Mouse (Mus musculus) 3T3-L1 (cell line): ENCODE measurements at regions not wholly inside any gene's neighbourhood (a gene's known extent, or its start where the extent isn't known, plus 50 kb on each side); places are given as distances from the start of the nearest gene placed in this dataset.

Source experiments
- DNase-seq: peaks from one replicate; pipeline ENCODE4 v3.0.0-alpha.2; 2015; ENCODE audit warnings: low read depth, low spot score

GRCm38 (mm10) chr11:64230071-64230470 lies 150.8 kb upstream of the Cox10 start:
- no peak for DNase-seq

DNA sequence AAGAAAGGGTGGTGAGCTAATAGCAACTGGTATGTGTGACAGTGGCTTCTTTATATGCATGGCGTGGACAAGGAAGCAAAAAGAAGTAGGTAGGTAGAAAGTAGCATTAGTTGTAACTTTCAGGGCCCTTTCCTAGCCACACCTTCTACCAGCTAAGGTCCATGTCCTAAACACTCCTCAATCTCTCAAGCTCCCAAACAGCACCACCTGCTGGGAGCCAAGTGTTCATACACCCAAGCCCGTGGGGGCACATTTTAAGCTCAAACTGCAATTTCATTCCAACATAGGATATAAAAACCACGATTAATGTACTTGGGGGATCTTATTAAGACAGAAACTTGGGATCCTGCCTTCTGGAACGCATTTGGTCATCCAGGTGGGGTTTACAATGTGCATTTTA lies 141.6 kb upstream of the Cox10 start:
- peak; percentile 12 for DNase-seq

DNA sequence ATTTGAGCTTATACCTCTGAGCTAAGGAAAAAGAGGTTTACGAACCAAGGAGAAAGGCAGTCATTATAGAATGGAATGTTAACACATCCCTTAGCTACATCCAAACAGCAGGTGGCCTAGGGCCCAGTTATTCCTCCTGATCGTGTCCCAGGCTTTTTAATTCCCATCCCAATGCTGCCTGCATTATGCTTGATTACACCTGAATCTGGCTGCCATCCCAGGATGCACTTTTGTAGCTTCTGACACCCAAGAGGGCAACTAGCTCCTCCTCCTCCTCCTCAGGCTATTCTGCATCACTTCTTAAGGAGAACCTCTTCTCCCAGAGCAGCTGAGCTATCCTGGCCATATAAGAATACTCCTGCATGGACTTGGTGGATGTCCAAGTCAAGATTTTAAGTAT lies 137.9 kb upstream of the Cox10 start:
- DNase-seq = no peak

DNA sequence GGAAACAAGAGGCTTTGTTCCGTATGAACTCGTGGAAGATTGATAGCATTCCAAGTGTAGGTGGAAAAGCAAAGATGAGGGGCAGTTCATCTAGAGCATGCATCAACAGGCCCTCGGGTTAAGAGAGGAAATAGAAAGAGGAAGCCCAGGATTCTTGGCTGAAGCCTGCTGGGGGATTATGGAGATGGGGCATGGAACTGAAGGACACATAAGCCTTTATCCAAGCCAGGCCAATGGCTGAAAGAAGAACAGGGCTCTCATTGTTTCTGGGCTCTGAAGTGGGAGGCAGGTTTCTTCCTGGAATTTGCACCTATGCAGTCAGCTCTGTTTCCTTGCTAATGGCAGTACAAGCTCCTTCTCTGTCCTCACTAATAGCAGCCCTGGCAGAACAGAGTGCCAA lies 131.6 kb upstream of the Cox10 start:
- DNase-seq = no peak

- no peak for DNase-seq
These were observed 129.0 kb upstream of the Cox10 start for GRCm38 (mm10) chr11:64208306-64208705.

- no peak for DNase-seq
These were observed 128.1 kb upstream of the Cox10 start for GRCm38 (mm10) chr11:64207358-64207864.

DNA sequence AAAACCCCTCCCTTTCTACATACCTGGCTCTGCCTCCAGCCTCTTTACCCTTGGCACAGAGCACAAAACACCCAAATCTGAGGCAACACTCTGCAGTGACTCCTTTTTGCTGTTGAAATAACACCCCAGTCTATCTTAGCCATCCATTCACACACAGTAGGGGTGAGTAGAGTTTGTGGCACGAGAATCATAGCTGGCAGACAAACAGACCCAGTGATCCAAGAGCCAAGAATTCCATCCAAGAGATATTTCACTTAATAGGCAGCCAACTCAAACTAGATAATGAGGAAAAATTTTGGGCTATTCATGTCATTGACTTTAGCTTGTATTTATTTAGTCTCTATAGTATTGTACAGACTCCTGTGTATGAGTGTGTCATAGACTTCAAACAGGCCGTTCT lies 126.9 kb upstream of the Cox10 start:
- no peak for DNase-seq

DNA sequence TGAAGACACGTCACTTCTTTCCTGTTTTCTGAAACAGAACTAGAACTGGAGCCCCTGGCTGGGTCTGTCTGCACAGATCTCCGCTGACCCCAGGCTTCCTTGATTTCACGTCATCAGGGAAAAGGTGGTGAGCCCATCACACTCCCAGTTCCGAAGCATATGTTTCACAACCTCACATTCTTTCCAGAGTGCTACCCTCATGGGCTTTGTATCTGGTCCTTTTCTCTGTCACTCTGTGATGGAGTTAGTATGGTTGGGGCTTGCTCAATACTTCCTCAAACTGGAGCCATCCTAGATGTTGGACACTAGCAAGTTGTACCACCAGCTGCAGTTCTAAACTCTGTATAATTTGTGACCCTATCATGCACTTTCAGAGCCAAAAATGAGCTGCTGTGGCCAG lies 125.8 kb upstream of the Cox10 start:
- DNase-seq = no peak

- DNase-seq = no peak
These were observed 125.0 kb upstream of the Cox10 start for GRCm38 (mm10) chr11:64204305-64204704.

GRCm38 (mm10) chr11:64200874-64201273 lies 121.6 kb upstream of the Cox10 start:
- no peak for DNase-seq

GRCm38 (mm10) chr11:64195272-64195671 lies 116.0 kb upstream of the Cox10 start:
- no peak for DNase-seq

DNA sequence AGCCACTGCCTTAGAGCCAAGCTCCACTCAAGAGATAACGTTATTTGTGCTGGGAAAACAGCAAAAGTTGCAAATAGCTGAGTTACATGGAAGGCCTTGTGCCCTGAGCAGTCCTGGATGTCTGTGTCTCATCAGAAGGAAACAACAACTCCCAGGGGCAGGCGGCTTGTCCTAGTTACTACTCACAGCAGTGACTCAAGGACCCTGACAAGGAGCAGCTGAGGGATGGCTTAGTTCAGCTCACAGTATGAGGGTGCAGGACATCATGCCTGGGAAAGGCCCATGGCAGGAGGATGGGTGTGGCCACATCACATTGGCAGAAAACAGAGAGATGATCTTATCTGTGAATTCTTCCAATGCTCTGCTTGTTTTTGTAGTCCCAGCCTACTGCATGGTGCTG lies 109.4 kb upstream of the Cox10 start:
- no peak for DNase-seq

GRCm38 (mm10) chr11:64187488-64188444 lies 108.5 kb upstream of the Cox10 start:
- no peak for DNase-seq

- no peak for DNase-seq
These were observed 107.7 kb upstream of the Cox10 start for GRCm38 (mm10) chr11:64187007-64187406.

DNA sequence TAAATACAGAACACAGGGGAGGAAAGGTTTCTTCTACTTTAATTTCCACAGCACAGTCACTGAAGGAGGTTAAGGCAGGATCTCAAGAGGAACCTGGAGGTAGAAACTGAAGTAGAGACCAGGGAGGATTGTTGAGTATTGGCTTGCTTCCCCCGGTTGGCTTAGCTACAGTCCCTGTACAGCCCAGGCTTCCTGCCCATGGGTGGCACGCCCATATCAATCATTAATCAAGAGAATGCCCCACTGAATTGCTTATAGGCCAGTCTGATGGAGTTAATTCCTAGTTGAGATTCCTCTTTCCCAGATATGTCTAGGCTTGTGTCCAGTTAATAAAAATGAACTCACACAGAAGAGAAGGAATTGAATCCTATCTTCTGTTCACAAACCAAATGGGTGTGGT lies 107.3 kb upstream of the Cox10 start:
- DNase-seq = no peak

DNA sequence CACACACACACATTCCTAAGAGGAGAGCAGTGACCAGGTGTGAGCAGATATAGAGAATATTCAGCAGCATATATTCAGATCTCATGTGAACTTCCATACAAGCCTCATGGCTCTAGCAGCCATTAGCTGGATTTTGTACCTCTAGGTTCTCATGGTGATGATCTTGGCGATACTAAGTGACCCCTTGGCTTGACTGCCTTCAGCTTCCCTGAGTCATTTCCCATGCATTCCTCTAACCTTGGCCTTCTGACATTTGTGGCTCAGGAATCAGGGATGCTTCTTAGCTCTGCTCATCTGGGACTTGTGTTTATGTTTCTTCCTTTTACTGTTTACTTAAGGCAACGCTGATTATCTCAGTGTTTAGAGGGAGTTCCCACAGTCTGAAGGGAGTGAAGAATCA lies 100.8 kb upstream of the Cox10 start:
- peak; percentile 83 for DNase-seq

GRCm38 (mm10) chr11:64173421-64174062 lies 94.3 kb upstream of the Cox10 start:
- peak; percentile 78 for DNase-seq

DNA sequence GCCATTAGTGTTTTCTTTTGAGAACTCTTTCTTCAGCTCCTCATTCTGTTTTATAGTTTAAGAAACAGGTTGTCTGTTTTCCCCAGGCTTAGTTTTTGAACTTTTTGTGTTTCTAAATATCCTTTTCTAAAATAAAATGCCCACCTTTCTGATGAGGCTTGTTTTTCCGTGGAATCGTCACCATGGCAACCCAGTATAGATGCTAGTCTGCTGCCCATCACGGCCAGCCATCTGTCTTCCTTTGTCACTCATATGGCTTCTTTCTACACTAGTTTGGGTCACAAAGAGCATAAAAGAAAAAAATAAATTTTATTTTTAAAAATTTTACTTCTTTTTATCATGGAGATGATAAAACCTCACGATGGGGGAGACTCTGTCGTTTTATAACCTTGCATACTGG lies 93.7 kb upstream of the Cox10 start:
- no peak for DNase-seq

- peak; percentile 81 for DNase-seq
These were observed 89.4 kb upstream of the Cox10 start for GRCm38 (mm10) chr11:64168626-64169025.

DNA sequence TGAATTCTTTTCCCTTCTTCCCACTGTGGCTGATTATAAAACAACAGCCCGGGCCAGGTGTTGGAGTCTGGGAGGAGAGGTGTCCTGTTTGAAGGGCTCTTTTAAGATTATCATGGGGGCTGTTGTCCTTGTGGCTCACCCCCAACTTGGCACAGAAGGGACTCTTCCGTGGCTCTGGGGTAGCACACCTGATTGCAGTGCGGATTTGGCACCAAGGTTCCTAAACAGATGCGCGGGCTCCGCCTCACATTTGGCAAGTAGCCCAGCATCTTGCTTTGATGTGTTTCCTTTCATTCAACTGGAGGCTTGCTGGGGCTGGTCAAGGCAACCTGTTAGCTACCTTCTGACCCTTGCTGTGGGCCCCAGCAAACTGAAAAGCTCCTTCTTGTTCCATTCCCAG lies 85.5 kb upstream of the Cox10 start:
- no peak for DNase-seq

DNA sequence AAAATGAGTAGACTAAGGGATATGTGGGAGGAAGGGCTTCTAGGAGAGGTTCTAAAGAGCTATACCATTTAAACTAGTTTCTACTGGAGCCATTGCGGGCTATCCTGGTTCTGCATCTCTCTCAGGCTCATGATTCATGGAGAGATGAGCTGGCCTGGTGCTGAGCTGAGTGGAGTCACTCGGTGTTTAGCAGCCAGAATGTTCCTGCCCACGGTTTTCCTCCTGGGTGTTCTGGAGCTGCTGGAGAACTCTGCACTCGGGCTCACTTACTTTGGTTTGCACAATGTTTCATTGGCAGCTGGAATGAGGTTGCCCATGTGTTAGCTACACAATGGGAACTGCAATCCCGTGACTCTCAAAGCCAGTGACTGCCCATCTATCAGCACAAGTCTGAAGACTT lies 79.0 kb upstream of the Cox10 start:
- no peak for DNase-seq

GRCm38 (mm10) chr11:64156640-64157039 lies 77.4 kb upstream of the Cox10 start:
- DNase-seq = no peak

- no peak for DNase-seq
These were observed 60.2 kb upstream of the Cox10 start for GRCm38 (mm10) chr11:64139483-64139882.
